Mouse (Mus musculus) limb, embryonic 11.5 days (tissue): ENCODE measurements around the gene Kif14. TPM values are rescaled to one million over a fixed set of nuclear protein-coding genes. Genes with fewer than 3 reads are reported as not detected.

Experiments
- ATAC-seq: fragments of 200-750 bp; cut with Nextera tagmentation; 2 replicates; pipeline ENCODE4 v1.8.0; 2017; ENCODE audit warnings: low read depth; ENCODE audit not compliant: insufficient number of reproducible peaks, low FRiP score, low TSS enrichment
- DNase-seq: peaks from one replicate; pipeline ENCODE4 v3.0.0-alpha.2; 2015; ENCODE audit warnings: low spot score
- H3K27ac ChIP-seq: fragments of 300-500 bp; sonication (generic); replicated peaks from 2 replicates; pipeline ENCODE4 v1.5.1; 2014; ENCODE audit warnings: low read depth, mild to moderate bottlenecking, low read length
- H3K27me3 ChIP-seq: fragments of 300-500 bp; sonication (generic); 2 replicates; pipeline ENCODE4 v1.6.1; 2014; ENCODE audit warnings: mild to moderate bottlenecking, low read length, mixed read lengths; ENCODE audit not compliant: control insufficient read depth, insufficient read depth
- H3K36me3 ChIP-seq: fragments of 300-500 bp; sonication (generic); 2 replicates; pipeline ENCODE4 v1.6.1; 2014; ENCODE audit warnings: mild to moderate bottlenecking, low read length, moderate library complexity, mixed read lengths; ENCODE audit not compliant: control insufficient read depth, insufficient read depth
- H3K4me1 ChIP-seq: fragments of 300-500 bp; sonication (generic); 2 replicates; pipeline ENCODE4 v1.6.1; 2014; ENCODE audit warnings: low read length, mixed read lengths; ENCODE audit not compliant: control insufficient read depth, insufficient read depth
- H3K4me2 ChIP-seq: fragments of 300-500 bp; sonication (generic); 2 replicates; pipeline ENCODE4 v1.6.1; 2014; ENCODE audit warnings: low read depth, mild to moderate bottlenecking, moderate library complexity; ENCODE audit not compliant: severe bottlenecking
- H3K4me3 ChIP-seq: fragments of 300-500 bp; sonication (generic); 2 replicates; pipeline ENCODE4 v1.5.1; 2014; ENCODE audit warnings: low read depth, low read length
- H3K9ac ChIP-seq: fragments of 300-500 bp; sonication (generic); 2 replicates; pipeline ENCODE4 v1.6.1; 2014; ENCODE audit warnings: mild to moderate bottlenecking, low read length
- H3K9me3 ChIP-seq: fragments of 300-500 bp; sonication (generic); 2 replicates; pipeline ENCODE4 v1.6.1; 2016; ENCODE audit warnings: low read length; ENCODE audit not compliant: control insufficient read depth
- WGBS: fragments of 180-500 bp; shearing (Covaris S2); extraction: QIAGEN DNeasy Blood & Tissue Kit; methylation state at CpG from one replicate; pipeline ENCODE4 v1.1.7; 2014; 5-methylcytosine and 5-hydroxymethylcytosine counted together
- polyA plus RNA-seq: library from polyadenylated mRNA; unstranded; fragments of >200 nt; fragmentation: Nextera tagmentation; extraction: Ambion mirVana; gene quantifications from 2 replicates; pipeline ENCODE4 v1.2.1, GENCODE M21; 2014

Kif14 gene
- polyA plus RNA-seq, 1 experiment from 2014 or later, result 9.9 TPM

- no peak overlapping the region for H3K9ac ChIP-seq
- H3K4me3 ChIP-seq, result no peak overlapping the region
- ATAC-seq, result no peak
- no peak for DNase-seq
- no peaks in the 10 kb centered on the region for H3K27me3 ChIP-seq
- H3K27ac ChIP-seq, result no peak overlapping the region
- H3K4me2 ChIP-seq, result no peak overlapping the region
- WGBS, result 12% methylated on average over 11 of the region's 11 CpGs
- H3K36me3 ChIP-seq, result no peaks in the 10 kb centered on the region
- no peaks in the 10 kb centered on the region for H3K9me3 ChIP-seq
- H3K4me1 ChIP-seq, result peaks cover 4% of the 10 kb centered on the region; the same call in 1 of the 2 replicates
These were observed 97.0 kb downstream of the Kif14 start for GRCm38 (mm10) chr1:136563149-136563548.

GRCm38 (mm10) chr1:136564963-136565362 is 98.8 kb downstream of the Kif14 start:
- H3K4me2 ChIP-seq, result no peak overlapping the region
- ATAC-seq (no peak), DNase-seq (no peak)
- no peaks in the 10 kb centered on the region for H3K36me3 ChIP-seq
- no peak overlapping the region for H3K27ac ChIP-seq
- H3K9me3 ChIP-seq, result no peaks in the 10 kb centered on the region
- no peak overlapping the region for H3K4me3 ChIP-seq
- H3K9ac ChIP-seq, result no peak overlapping the region
- 60% methylated on average over 4 of the region's 4 CpGs for WGBS
- H3K4me1 ChIP-seq, result peaks cover 4% of the 10 kb centered on the region; the same call in 1 of the 2 replicates
- no peaks in the 10 kb centered on the region; the same call in 1 of the 2 replicates for H3K27me3 ChIP-seq

GRCm38 (mm10) chr1:136566386-136566785 is 100.2 kb downstream of the Kif14 start:
- no peaks in the 10 kb centered on the region for H3K36me3 ChIP-seq
- H3K4me3 ChIP-seq, result no peak overlapping the region
- H3K27me3 ChIP-seq, result no peaks in the 10 kb centered on the region; the same call in 1 of the 2 replicates
- no peak overlapping the region for H3K9ac ChIP-seq
- no peak for DNase-seq
- H3K4me1 ChIP-seq, result peaks cover 4% of the 10 kb centered on the region; the same call in 1 of the 2 replicates
- ATAC-seq, result no peak
- no peak overlapping the region for H3K27ac ChIP-seq
- WGBS, result 93% methylated on average over 5 of the region's 5 CpGs
- no peak overlapping the region for H3K4me2 ChIP-seq
- H3K9me3 ChIP-seq, result no peaks in the 10 kb centered on the region

- H3K4me1 ChIP-seq, result no peaks in the 10 kb centered on the region; the same call in 1 of the 2 replicates
- WGBS, result 91% methylated on average over 4 of the region's 4 CpGs
- ATAC-seq, result no peak
These were observed 101.5 kb downstream of the Kif14 start for GRCm38 (mm10) chr1:136567641-136568040.

GRCm38 (mm10) chr1:136568738-136569194 is 102.6 kb downstream of the Kif14 start:
- WGBS, result 93% methylated on average over 11 of the region's 11 CpGs
- Histone ChIP-seq H3K9me3 (no peaks in the 10 kb centered on the region), H3K4me3 (no peak overlapping the region), H3K4me1 (no peaks in the 10 kb centered on the region), H3K27ac (no peak overlapping the region), H3K36me3 (no peaks in the 10 kb centered on the region), H3K27me3 (no peaks in the 10 kb centered on the region; the same call in 1 of the 2 replicates), H3K4me2 (no peak overlapping the region), H3K9ac (no peak overlapping the region)
- no peak for DNase-seq
- ATAC-seq, result no peak

More at GRCm38 (mm10) chr1:136567641-136568040, 101.5 kb downstream of the Kif14 start:
- Histone ChIP-seq H3K9ac (no peak overlapping the region), H3K27ac (no peak overlapping the region), H3K4me2 (no peak overlapping the region), H3K9me3 (no peaks in the 10 kb centered on the region), H3K27me3 (no peaks in the 10 kb centered on the region; the same call in 1 of the 2 replicates), H3K36me3 (no peaks in the 10 kb centered on the region), H3K4me3 (no peak overlapping the region)
- no peak for DNase-seq

DNA sequence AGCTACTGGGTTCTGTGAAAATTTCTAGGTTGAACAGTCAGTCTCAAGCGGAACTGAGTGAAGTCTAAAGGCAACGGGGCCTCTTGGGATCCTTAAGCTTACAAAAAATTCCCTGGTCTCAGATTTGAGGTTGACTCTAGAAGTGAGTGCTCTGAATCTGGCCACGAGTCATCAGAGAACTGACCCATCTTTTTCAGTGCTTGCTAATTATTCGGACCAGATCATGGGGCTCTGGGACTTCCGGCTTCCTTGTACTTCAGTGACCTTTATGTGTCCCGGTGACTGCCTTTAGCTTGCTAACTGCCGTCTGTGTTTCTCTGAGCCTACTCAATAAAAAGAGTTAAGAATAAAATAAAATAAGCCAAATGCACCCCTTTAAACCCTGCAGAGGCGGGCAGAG is 103.1 kb downstream of the Kif14 start:
- Histone ChIP-seq H3K4me1 (no peaks in the 10 kb centered on the region), H3K36me3 (no peaks in the 10 kb centered on the region), H3K27ac (no peak overlapping the region), H3K27me3 (no peaks in the 10 kb centered on the region; the same call in 1 of the 2 replicates), H3K4me3 (no peak overlapping the region), H3K9me3 (no peaks in the 10 kb centered on the region), H3K9ac (no peak overlapping the region), H3K4me2 (no peak overlapping the region)
- WGBS, result 78% methylated on average over 8 of the region's 8 CpGs
- no peak for ATAC-seq
- no peak for DNase-seq

GRCm38 (mm10) chr1:136569626-136570297 is 103.6 kb downstream of the Kif14 start:
- H3K9me3 ChIP-seq, result no peaks in the 10 kb centered on the region
- ATAC-seq (no peak), DNase-seq (no peak)
- no peaks in the 10 kb centered on the region for H3K4me1 ChIP-seq
- no peak overlapping the region for H3K27ac ChIP-seq
- 37% methylated on average over 20 of the region's 20 CpGs for WGBS
- H3K4me3 ChIP-seq, result no peak overlapping the region
- no peak overlapping the region for H3K9ac ChIP-seq
- peak overlapping the region; percentile 25 for H3K4me2 ChIP-seq
- no peaks in the 10 kb centered on the region for H3K36me3 ChIP-seq
- H3K27me3 ChIP-seq, result no peaks in the 10 kb centered on the region; the same call in 1 of the 2 replicates

DNA sequence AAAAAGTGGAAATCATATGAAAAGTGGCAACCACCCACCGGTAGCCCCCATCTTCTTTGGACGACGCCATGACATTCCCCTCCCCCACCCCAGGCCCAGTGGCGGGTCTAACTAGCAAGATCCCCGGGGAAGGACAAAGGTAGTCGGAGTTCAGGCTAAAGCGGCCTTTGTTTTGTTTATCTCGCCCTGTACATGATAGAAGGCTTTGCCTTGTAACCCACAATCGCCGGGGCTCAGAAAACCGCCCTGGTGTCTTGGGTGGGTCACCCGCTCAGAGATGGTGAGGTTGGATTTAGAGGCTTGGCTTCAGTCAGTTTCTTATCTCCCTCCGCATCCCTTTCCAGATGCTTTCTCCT is 104.1 kb downstream of the Kif14 start:
- Histone ChIP-seq H3K9me3 (no peaks in the 10 kb centered on the region), H3K27ac (no peak overlapping the region), H3K9ac (no peak overlapping the region), H3K4me2 (peak overlapping the region; percentile 25), H3K4me3 (no peak overlapping the region), H3K27me3 (no peaks in the 10 kb centered on the region; the same call in 1 of the 2 replicates), H3K36me3 (no peaks in the 10 kb centered on the region), H3K4me1 (no peaks in the 10 kb centered on the region)
- no peak for ATAC-seq
- WGBS, result 16% methylated on average over 13 of the region's 13 CpGs
- peak; percentile 36 for DNase-seq
